Mouse (Mus musculus): Measurements from ENCODE around the gene Cd109.

The Cd109 gene

DNA sequence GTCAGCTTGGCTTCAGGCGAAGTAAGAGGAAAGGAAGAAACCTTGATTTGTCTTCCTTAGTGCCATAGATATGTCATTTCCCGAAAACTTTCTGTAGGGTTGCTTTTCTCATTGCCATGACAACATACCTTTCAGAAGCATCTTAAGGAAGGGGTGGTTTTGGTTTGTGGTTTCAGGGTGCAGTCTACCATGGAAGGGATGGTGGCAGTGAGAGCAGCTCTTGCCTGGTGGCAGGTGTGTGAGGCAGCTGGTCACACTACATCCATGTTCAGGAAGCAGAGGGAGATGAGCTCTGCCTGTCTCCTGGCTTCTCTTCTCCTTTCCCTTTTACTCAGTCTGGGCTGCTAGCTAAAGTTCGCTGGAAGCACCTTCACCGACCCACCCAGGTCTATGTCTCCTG, 26.0 kb downstream of the Cd109 start:
- in situ Hi-C loops (cut with MboI, MseI): no loop called here

DNA sequence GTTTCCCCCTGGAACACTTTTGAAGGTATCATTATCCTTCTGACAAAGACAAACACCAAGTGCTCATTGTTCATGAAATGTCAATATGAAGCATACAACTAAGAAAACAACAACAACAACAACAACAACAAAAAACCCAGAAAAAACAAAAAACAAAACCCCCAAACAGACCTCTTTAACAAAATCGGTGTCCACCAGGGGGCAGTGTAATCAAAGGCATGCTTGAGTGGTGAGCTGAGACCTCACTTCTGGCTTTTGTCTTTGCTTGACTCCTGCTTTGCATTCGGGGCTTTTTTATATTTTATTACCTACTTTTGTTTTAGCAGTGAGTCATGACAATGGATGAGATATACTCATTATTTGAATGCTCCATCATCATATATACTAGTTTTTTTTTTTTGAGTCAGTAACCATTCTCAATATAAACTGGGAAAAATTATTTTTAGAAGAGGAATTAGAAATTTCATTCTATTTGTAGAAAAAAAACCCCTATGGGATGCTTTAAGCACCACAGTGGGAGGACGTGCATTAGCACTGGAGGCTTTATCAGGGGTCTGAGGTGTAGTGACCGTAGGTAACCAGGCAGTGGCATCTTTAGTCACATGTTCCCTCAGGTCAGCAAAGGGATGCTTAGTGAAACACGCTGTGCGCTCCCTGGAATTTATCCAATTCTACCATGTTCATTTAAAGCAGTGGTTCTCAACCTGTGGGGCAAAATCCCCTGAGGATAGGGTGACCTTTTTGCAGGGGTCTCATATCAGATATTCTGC, 30.8 kb downstream of the Cd109 start:
- in situ Hi-C loops (cut with MboI, MseI): no loop called here

DNA sequence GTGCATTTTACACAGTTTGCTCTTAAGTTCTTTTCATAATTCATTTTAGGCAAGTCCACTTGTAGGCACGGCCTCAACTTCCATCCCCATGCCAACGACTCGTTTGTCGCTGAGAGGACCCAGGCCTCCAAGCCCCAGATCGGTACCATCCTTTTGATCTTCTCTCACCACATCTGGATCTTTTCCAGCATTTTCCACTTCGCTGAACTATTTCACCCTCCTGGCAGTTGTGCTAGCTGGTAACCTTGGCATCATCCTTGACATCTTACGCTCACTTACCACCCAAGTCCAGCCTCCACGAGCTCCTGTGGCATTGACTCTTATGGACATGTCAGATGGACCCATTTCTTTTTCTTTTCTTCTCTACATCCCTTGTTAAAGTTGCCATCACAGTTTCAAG, 33.3 kb downstream of the Cd109 start:
- in situ Hi-C loops (cut with MboI, MseI): no loop called here

DNA sequence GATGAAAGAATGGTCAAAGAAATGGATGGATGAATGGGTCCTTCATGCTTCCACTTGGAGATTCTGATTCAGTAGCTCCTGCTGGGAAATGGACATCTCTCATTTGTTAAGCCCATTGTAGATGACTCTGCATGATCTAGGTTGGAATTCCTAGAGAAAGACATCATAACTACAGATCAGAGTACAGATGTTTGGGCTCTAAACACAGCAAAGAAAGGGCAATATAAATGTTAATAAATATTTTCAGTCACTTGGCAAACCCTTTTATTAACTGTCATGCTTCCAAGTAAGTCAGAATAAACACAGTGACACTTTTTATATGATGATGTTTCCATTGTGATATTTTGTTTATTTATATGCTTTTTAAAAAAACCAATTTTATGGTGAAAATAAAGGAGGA, 34.1 kb downstream of the Cd109 start:
- in situ Hi-C loops (cut with MboI, MseI): no loop called here

DNA sequence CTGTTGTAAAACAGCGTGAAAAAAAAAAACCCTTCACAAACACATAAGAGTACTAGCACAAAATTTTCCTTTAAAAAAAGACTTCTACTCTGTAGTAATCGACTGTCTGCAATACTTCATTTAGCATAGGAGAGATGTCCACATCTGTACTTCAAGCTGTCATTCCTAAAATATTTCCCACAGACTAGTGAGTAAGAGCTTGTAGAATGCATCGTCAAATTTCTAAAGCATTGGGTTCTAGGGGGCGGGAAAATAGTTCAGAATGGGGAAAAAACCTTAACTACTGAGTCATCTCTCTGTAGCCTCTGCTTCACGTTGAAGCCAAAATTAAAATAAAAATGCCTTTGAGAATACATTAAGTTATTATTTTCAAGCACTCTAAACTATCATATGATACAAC, 42.2 kb downstream of the Cd109 start:
- in situ Hi-C loops (cut with MboI, MseI): loop anchor here (10.0 kb wide), 1 partner anchor 1543 kb away; no protein-coding TSS in a partner anchor

DNA sequence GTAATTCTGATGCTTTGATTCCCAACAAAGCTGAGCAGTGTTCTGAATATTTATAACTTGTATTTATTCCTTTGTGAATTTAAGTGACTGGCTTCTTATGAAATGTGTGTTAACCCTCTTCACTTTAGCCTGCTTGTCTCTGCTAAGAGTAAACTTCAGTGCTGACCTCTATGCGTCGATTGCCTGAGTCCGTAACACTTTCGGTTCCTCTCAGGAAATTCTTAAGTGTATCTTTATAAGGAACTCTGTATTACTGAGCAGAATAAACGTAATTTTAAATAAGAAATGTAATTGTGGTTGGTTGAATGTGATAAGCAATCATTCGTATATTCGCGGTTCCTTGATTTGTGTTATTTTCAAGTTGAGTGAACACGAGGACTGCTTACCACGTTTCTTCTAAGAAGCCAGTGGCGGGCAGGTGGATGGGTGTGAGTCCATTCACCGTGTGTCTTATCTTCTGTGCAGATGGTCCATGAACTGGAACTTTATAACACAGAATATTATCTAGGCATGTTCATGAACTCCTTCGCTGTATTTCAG, 56.2 kb downstream of the Cd109 start:
- in situ Hi-C loops (cut with MboI, MseI): no loop called here

DNA sequence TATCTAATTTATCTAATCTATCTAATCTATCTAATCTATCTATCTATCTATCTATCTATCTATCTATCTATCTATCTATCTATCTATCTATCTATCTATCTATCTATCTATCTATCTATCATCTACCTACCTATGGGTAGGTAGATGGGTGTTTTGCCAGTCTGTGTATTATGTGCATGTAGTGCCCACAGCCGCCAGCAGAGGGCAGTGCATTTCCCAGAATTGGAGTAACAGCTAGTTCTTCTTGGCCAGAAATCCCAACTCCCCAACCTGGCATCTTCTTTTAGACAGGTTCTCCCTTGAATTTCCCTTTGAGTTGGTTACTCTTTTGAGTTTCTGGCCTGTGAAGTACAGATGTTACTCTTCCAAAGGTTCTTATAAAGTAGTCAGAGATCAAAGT, 85.3 kb downstream of the Cd109 start:
- in situ Hi-C loops (cut with MboI, MseI): no loop called here

DNA sequence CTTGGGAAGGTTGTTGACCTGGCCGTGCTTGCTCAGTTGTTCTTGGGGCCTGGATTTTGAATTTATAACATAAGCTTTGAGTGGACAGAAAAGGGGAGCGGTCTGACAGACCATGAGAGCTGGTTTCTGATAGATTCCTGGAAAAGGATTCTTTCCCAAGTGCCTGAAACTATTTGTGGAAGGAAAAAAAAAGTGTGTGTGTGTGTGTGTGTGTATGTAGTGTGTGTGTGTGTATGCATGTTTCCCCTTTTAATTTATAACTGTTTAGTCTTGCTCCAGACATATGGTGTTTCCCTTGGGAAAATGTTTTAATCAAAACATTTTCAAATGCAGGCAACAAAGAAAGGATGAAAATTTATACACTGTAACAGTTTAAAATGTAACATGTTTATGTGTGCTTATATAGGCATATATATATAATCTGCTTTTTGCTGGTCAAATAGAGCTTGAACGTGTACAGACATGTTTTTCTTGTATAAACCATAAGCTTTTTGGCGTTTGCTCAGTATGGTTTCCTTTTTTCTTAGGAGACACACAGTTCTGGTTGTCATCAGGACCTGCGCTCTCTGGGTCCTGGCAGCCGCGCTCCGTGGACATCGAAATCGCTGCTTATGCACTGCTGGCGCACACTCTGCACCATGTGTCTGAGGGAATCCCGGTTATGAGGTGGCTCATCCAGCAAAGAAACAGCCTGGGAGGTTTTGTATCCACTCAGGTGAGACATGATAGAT, 87.3 kb downstream of the Cd109 start:
- in situ Hi-C loops (cut with MboI, MseI): no loop called here

DNA sequence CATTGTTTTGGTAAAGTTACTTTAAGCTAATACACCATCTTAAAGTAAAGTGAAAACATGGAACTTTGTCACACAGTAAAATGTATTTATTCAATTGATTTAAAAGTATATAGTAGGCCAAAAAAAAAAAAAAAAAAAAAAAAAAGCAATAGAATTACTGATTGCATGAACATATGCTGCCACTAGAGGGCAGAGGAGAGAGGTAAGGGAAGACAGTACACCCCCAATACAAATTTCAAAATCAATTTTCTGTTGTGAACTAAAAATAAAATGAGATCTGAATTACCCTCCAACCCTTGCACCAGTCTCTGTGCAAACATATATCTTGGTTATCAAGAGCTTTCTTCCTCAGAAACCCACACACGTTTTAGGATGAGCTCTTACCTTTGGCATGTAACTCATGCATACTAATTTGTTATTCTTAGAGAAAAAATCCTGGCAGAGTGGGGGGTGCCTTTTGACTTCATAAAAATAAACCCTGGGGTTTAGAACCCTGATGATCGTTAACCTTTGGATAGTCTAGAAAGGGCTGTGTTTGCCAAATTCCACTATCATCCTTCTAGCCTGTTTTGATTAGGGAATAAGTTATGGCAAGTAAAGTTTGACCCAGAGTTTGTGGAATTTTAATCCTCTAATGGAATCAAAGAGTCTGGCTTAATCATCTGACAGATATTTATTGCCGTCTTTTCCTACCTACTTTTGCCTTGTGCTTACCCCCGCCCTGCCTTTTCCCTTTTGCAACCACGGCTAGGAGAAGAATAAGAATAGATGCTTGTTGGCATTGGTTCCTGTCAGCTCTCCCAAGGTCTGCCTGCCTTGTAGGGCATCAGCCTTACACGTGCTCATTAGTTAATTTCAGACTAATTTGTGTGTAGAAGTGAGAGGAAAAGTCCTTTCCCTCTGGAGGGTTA, 105.8 kb downstream of the Cd109 start:
- in situ Hi-C loops (cut with MboI, MseI): no loop called here

DNA sequence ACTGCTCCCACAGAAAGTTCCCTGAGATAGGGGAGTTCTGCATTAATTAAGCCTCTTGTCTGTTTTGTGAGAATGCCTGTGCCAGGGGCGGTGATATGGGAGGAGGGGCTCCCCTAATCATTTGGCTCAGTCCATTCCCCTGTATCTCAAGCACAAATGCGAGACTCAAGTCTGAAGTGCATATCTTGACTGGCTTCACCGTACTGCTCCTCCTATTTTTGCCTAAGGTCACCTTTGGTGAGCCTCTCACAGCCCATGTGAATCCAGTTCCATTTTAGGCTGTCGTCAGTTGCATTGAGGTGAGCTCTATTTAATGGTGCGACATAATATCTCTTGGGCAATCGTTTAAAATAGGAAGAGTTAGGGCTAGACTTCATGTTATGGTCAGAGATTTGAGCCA, 116.6 kb downstream of the Cd109 start:
- in situ Hi-C loops (cut with MboI, MseI): no loop called here

DNA sequence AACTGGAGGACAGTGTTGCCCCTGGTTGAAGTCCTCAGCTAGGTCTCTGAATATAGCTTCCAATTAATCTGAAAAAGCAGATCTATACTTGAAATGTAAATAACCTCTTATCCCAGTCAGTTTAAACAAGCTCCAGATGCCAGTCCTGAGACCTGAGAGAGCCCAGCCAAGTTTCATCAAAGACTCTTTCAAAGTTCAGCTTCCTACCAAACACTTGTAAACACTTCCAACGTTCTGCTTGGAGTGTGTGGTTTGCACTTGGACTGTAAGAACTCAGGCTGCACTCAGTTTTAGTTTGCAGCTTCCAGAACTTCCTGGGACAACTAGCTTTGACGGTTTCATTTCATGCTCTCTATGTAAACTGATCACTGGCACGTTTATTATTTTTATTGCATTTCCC, 120.2 kb downstream of the Cd109 start:
- in situ Hi-C loops (cut with MboI, MseI): no loop called here

DNA sequence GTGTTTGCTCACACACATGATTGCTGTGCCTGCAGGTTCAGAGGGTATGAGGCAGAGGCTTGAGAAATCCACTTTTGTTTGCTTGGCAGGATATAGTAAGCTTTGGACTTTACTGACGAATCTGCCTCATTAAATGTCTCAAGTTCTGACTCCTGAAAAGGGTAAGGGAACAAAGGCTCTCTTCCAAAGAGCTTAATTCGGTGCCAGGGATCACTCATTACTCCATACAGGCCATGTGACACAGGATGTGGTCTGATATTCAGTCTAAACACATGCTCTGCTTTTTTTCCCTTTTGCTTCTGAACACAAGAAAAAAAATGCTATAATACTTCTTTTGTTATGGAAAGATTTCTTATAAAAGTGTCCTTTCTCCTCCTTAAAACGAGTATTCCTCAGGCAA, 126.7 kb downstream of the Cd109 start:
- in situ Hi-C loops (cut with MboI, MseI): no loop called here

DNA sequence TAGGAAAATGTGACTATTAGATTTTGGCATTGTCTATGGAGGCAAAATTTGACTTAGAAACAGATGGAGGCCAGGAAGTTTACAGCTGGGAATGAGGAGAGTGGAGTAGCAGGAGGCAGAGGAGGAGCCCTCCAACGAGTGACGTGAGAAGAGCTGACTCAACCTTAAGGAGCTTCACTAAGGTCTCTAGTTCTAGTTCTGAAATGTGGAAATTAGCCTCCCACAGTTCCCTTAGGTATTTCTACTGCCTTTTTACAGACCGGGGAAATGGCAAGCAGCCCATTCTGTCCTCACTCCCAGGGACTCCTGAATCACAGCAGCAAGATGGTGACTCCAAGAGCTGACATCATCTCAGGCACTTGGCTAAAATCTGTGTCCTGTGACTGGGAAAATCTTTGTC, 134.9 kb downstream of the Cd109 start:
- in situ Hi-C loops (cut with MboI, MseI): no loop called here
